Mouse (Mus musculus) heart, postnatal 14 days (tissue): ENCODE measurements at regions not wholly inside any gene's neighbourhood (a gene's known extent, or its start where the extent isn't known, plus 50 kb on each side); places are given as distances from the start of the nearest gene placed in this dataset.

Experiments
- DNase-seq, 2 experiments: peaks; one replicate each; pipeline ENCODE4 v3.0.0; 2021 to 2022
- intact Hi-C: fragments of 180-260 bp; cut with DNase I; formaldehyde crosslinking; loops from one replicate; pipeline ENCODE4 v1.15.1; 2025

GRCm38 (mm10) chr10:67620018-67620417 is 71.3 kb upstream of the Ado start:
- DNase-seq, result no peak
- intact Hi-C loops, result no loop called here

GRCm38 (mm10) chr10:67618112-67618511 is 69.4 kb upstream of the Ado start:
- no peak for DNase-seq
- intact Hi-C loops, result no loop called here

- intact Hi-C loops, result no loop called here
- no peak for DNase-seq
Measured at GRCm38 (mm10) chr10:67615016-67615415, 66.3 kb upstream of the Ado start.

- no peak for DNase-seq
- intact Hi-C loops, result no loop called here
Measured at GRCm38 (mm10) chr10:67610689-67611088, 61.9 kb upstream of the Ado start.

GRCm38 (mm10) chr10:67608033-67608432 is 59.3 kb upstream of the Ado start:
- no peak for DNase-seq
- intact Hi-C loops, result no loop called here

- intact Hi-C loops, result no loop called here
- no peak for DNase-seq
Measured at GRCm38 (mm10) chr10:67607297-67608032, 58.7 kb upstream of the Ado start.

GRCm38 (mm10) chr10:67606739-67607138 is 58.0 kb upstream of the Ado start:
- DNase-seq, result no peak
- intact Hi-C loops, result no loop called here

- no peak for DNase-seq
- intact Hi-C loops, result no loop called here
Measured at GRCm38 (mm10) chr10:67599390-67599789, 50.6 kb upstream of the Ado start.

GRCm38 (mm10) chr10:67598590-67599047 is 49.9 kb upstream of the Ado start:
- intact Hi-C loops, result no loop called here
- DNase-seq, result no peak
